Mouse (Mus musculus) CD4-positive, CD25-positive, alpha-beta regulatory T cell, adult 4 months (primary cell): ENCODE data around the gene Csnk1g2. TPM values are rescaled to one million over a fixed set of nuclear protein-coding genes. Genes with fewer than 3 reads are reported as not detected.
"Not testable (repeated sequence)": the region's sequence is repeated elsewhere in the genome, so short reads cannot be mapped to it uniquely, and the experiment has no call there.

Experiments used
- ATAC-seq: one replicate; pipeline ENCODE4 v1.8.0; 2017
- polyA plus RNA-seq, 2 experiments: library from polyadenylated mRNA; unstranded; fragments of 100-300 nt; shearing (Covaris generic); gene quantifications; one replicate each; pipeline ENCODE4 v1.2.1; 2017

Csnk1g2 gene
- polyA plus RNA-seq, 2 experiments from 2014 or later, result 6.9 to 12.8 TPM

- ATAC-seq, result peak; percentile 89
Measured at GRCm38 (mm10) chr10:80602698-80603325, 19.8 kb upstream of the Csnk1g2 start, which contains the start of the genes Scamp4 and Adat3. Gene Scamp4 (plus strand): TSS chr10:80602872. Gene Adat3 (plus strand): TSS chr10:80602880.

DNA sequence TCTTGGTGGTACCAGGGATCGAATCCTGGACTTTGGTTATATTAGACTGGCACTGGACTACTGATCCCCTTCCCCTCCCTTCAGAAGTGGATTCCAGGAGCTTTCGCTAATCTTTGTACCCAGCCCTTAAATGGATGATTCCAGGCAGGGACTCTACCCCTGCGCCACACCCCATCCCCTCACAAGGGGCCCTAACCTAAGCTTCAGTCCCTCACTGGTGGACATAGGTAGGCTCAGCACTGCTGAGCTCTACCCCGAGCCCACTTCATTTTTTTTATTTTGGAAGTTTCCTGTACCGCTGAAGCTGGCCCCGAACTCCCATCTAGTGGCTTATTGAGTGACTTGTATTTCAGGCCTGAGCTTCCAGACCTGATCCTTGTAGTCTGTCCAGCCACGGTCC is 19.3 kb upstream of the Csnk1g2 start:
- no peak for ATAC-seq

DNA sequence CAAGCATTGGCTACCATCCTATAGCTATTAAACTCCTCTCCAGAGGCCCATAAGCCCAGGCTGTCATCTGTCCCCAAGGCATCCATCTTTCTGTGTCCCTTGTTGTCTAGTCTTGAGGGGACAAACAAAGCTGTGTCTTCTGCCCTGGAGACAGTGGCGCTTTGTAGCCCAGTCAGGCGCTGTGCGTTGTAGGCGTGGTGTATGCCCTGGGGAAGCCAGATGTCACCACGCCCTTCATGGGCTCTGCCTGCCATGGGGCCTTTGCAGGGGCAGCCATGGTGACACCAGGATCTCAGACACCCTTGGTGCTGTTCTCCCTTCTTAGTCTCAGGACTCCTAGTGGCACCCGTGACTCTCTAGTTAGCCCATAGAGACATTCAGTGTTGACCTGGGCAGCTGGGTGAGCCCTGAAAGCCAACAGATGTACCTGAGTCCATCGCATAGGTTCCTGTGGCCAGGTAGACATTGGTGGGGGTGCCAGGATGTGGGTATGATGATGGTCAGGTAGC is 18.6 kb upstream of the Csnk1g2 start:
- ATAC-seq, result no peak

DNA sequence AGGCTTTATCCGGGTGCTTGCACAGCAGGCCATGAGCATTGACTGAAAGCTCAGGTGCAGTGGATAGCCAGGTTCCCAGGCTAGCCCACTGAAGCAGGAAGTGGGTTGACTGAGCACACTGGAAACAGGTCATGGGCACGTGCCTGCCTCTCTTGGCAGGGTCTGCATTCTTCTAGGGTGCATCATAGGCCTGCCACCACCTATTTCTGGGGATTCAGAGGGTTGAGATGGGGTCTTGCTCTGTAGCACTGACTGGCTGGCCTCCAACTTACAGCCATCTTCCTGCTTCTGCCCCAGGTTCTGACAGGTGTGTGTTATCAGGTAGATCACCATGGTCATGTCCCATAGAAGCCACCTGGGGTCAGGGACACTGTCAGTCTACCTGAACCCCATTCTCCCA is 17.6 kb upstream of the Csnk1g2 start:
- no peak for ATAC-seq

DNA sequence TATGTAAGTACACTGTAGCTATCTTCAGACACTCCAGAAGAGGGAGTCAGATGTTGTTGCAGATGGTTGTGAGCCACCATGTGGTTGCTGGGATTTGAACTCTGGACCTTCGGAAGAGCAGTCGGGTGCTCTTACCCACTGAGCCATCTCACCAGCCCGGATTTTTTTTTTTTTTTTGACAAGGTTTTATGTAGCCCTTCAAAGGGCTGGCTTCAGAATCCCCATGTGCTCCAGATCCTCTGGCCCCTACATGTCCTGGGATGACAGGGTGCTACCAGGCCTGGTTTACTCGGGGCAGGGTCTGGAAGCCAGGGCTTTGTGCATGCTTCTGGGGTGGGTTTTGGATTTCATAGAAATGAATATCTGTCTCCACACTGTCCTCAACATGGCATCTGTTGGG is 16.9 kb upstream of the Csnk1g2 start, which contains the start of gene Gm49322:
Gene Gm49322 (plus strand): TSS at position 301 of the 400 bp plus-strand sequence.
- ATAC-seq, result not testable (repeated sequence)

DNA sequence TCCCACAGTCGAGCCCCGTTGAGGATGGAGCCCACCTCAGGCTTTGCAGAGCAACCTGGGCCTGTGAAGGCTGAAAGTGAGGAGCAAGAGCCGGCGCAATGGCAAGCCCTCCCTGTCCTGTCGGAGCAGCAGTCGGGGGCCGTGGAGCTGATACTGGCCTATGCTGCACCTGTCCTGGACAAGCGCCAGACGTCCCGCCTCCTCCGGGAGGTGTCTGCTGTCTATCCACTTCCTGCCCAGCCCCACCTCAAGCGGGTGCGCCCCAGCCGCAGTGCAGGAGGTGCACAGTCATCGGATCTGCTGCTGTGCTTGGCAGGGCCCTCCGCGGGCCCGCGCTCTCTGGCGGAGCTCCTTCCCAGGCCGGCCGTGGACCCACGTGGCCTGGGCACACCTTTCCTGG is 16.3 kb upstream of the Csnk1g2 start:
- peak; percentile 29 for ATAC-seq

DNA sequence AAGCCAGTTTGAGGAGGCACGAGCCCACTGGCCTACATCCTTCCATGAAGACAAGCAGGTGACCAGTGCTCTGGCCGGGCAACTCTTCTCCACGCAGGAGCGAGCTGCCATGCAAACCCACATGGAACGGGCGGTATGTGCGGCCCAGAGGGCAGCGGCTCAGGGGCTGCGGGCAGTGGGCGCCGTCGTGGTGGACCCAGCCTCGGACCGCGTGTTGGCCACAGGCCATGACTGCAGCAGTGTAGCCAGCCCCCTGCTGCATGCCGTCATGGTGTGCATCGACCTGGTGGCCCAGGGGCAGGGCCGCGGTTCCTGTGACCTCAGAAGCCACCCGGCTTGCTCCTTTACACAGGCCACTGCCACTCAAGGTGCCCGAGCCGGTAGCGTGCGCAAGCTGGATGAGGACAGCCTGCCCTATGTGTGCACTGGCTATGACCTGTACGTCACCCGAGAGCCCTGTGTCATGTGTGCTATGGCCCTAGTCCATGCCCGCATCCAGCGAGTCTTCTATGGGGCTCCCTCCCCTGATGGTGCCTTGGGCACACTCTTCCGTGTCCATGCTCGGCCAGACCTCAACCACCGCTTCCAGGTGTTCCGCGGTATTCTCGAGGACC is 15.8 kb upstream of the Csnk1g2 start:
- no peak for ATAC-seq

DNA sequence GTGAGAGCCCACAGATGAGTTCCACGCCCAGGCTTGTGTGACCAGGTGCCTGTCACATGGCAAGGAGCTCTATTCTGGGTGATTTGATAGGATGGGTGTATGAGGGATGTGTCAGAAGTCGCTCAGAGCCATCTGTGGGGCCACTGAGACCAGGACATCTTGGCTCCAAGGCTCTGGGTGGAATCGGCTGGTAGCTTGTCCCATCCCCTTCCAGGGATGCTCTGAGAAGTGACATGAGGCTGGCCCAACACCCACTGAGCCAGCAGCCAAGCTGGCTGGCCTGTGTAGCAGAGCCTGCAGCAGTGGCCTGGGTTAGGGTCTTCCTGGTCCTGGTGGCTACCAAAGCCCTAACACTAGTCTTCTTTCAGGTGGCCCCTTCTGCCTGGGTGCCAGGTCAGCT is 14.2 kb upstream of the Csnk1g2 start:
- ATAC-seq, result no peak

DNA sequence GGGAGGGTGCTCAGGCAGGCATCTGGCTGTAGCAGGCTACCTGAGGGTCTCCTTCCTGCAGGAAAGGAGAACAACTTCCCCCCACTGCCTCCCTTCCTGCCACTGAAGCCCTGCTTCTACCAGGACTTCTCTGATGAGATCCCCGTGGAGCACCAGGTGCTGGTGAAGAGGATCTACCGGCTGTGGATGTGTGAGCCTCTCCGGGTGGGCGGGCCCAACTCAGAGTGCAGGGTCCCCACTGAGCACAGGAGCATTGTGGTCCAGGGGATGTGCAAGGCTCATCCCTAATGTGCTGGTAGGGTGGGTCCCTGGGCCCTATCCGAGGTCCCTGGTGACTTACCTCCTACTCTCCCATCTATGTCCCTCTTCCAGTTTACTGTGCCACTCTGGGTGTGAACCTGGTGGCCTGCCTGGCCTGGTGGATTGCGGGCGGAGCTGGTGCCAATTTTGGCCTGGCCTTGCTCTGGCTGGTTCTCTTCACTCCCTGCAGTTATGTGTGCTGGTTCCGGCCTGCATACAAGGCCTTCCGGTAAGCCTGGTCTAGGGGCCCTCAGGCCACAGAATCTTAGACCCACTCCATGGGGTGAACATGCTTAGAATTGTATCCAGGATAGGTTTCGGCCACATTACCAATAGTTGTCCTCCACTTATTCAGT is 13.2 kb upstream of the Csnk1g2 start:
- no peak for ATAC-seq

- peak; percentile 44 for ATAC-seq
Measured at GRCm38 (mm10) chr10:80610116-80610785, 12.4 kb upstream of the Csnk1g2 start.

- peak; percentile 49 for ATAC-seq
Measured at GRCm38 (mm10) chr10:80611024-80611423, 11.6 kb upstream of the Csnk1g2 start.

- ATAC-seq, result no peak
Measured at GRCm38 (mm10) chr10:80611905-80612304, 10.7 kb upstream of the Csnk1g2 start.

- no peak for ATAC-seq
Measured at GRCm38 (mm10) chr10:80613821-80614220, 8.8 kb upstream of the Csnk1g2 start.

GRCm38 (mm10) chr10:80614351-80614750 is 8.3 kb upstream of the Csnk1g2 start:
- ATAC-seq, result no peak

DNA sequence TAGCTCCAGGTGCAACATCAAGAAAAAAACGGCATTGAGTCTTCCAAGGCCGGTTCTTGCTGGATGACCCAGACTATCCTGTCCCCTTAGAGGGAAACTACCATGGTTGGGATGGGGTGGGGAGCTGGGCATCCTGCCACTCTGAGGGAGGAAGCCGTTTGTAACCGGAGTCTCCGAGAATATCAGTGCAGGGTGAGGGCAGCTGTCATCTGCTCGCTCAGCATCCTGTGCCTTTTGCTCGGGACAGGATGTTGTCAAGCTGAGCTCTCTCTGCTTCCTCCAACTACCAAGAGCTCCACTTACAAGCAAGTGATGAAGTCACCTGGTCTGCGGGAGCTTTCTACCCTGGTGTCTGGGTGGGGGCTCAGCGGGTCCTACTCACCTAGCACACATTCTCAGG is 4.5 kb upstream of the Csnk1g2 start:
- peak; percentile 63 for ATAC-seq

DNA sequence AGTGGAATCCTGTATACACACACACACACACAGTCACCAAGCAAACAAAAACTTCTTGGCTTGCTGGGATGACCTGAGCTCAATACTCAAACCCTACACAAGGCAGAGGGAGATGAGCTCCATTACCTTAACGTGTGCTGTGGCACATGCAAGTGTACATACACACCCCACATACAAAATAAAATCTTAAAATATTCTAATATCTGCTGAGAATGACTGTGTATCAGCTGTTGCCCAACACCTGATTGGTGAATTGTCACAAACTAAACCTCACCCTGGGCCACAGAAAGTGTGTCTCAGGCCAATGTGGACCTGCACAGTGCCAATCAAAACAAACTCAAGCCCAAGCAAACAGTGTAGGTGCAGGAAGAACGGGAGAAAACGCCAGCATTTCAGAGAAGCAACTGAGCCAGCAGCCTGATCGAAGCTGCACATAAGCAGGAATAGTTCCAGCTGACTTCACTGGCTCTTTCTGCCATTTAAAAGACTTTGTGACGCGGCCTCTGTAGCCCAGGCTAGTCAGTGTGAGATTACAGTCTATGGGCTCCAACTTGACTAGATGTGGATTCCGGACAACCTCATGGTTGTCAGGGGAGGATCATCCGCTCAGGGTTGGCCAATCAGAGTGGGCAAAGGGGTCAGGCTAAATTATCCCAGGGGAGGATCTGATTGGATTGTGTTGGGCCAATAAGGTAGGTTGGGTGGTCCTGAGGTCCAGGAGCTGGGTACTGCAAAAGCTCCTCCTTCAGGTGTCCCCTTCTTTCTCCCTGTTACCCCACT is 3.0 kb upstream of the Csnk1g2 start:
- no peak for ATAC-seq

DNA sequence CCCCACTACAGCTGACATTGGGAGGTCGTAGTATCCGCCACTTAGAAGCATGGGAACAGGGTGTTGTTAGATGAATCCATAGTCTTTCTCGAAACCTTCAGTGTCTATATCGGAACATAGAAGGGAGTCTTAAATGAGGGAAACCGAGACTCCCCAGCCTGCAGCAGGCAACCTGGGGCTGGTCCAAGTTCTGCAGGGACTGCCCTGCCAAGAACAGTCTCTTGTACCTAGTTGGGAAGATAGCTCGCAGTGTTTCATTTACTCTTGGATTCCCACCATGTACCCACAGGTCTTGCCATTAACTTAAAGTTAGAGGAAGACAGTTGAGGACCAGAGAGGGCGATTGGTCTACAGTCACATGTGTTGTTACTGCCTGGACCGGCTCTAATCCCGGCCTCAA is 2.3 kb upstream of the Csnk1g2 start:
- no peak for ATAC-seq

DNA sequence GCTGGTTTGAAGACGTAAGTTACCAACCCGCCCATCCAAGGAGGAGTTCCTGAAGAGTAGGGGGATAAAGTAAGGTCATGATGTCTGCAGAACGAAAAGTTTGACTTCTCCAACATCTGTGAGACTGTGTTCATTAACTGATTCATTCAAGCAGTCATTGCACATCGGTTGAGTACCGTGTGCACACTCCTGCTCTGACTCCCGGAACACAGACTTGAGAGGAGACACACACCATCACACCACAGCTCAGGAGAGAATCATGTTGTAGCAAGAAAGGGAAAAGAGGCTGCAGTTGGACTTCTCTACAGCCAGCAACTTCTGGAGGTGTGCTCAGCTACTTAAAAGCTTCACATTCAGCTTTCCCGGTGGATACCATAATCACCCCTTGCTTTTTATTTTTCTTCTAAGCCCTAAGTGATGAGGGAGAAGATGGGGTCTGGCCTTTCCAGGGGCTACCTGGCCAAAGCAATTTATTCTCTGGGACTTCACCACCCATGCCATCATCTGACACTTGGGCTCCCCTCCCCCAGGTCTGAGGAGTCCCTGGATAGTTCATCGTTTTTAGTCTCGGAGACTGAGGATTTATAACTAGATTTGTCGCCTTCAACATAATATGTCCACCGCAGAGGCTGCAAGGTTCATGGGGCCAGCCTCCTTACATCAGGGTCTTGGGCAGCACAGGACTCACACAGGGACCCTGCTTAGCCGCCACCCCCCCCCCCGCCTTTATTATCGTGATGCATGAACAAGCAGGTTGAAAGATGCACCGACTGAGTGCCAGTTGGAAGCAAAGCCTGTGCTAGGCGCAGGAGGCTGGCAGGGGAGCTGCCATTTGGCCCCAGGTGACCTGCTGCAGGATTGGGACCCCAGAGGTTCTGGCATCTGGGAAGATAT is 1.6 kb upstream of the Csnk1g2 start:
- no peak for ATAC-seq

GRCm38 (mm10) chr10:80621690-80621939 is 1.0 kb upstream of the Csnk1g2 start:
- ATAC-seq, result no peak

DNA sequence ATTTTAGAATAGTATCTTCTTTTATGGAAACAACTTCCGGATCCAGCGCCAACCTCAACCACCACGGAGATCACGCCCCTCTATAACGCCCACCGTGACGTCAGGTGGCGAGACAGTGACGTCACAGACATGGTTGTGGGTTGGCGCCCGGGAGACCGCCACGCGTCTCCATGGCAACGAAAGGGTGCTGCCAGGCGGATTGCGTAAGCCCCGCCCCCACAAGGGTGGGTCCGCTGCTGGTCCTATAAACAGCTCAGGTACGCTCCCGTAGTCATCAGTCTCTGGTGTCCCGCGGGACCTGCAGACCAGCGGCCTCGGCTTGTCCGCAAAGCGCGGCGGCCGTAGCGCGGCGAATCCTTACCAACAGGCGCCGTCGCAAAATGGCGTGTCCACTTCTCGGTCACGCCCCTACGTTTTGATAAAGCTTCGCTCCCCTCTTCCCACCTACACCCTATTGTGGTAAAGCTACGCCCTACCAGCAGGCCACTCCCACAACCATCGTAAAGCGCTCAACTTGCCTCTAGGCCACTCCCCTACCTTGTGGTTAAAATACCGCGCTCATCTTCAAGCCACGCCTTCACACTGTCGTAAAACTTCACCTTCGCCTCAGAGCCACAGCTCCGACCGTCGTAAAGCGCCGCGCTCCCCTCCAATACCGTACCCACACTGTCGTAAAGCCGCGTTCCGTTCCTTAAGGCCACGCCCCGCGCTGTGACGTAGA is 538 bp upstream of the Csnk1g2 start:
- peak; percentile 80 for ATAC-seq
